Mouse (Mus musculus) testis, adult 2 months (tissue): Measurements from ENCODE around the gene Slc7a6os.

Experiments
- CTCF ChIP-seq: fragments of 200-500 bp; IDR thresholded peaks from 2 replicates; pipeline ENCODE4 v1.5.1; 2012; ENCODE audit warnings: low read depth, mild to moderate bottlenecking, inconsistent platforms, low read length, moderate library complexity; ENCODE audit not compliant: control insufficient read depth, insufficient read depth, insufficient replicate concordance
- POLR2A ChIP-seq: fragments of 200-500 bp; IDR thresholded peaks from 2 replicates; pipeline ENCODE4 v1.6.1; 2012; ENCODE audit warnings: low read depth, mild to moderate bottlenecking, inconsistent platforms, low read length, moderate library complexity; ENCODE audit not compliant: control insufficient read depth

GRCm38 (mm10) chr8:106158381-106158780, 52.4 kb downstream of the Slc7a6os start:
- TF ChIP-seq CTCF: no peak
- TF ChIP-seq POLR2A: no peak
